Mouse (Mus musculus) olfactory bulb, adult 2 months (tissue): ENCODE data around the gene Sf3b2.

Experiments
- CTCF ChIP-seq: fragments of 200-500 bp; IDR thresholded peaks from 2 replicates; pipeline ENCODE4 v1.5.1; 2012; ENCODE audit warnings: low read depth, mild to moderate bottlenecking, low read length, moderate library complexity; ENCODE audit not compliant: insufficient read depth
- POLR2A ChIP-seq: fragments of 200-500 bp; IDR thresholded peaks from 2 replicates; pipeline ENCODE4 v1.6.1; 2012; ENCODE audit warnings: mild to moderate bottlenecking, low read depth, low read length, moderate library complexity; ENCODE audit not compliant: insufficient read depth

DNA sequence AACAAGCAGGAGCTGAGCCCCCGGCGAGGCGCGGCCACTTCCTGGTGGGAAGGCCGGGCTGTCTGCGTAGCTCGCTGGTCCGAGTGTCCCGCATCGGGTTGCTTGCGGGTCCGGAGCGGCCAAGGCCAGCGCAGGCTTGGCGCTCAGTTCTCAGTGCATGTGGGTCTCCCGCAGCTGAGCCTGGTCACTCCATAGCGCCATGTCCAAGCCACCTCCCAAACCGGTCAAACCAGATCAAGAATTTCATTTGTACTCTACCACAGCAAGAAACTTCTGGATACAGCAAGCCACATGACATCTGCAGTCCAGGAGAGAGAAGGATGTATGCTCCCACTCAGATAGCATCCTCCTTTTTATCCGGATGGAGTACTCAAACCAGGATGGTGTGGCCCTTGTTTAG lies 32.7 kb upstream of the Sf3b2 start:
- no peak for TF ChIP-seq CTCF
- TF ChIP-seq POLR2A, result no peak
